Mouse (Mus musculus): ENCODE measurements around the gene Arhgap35. TPM values are rescaled to one million over a fixed set of nuclear protein-coding genes. Genes with fewer than 3 reads are reported as not detected.

Gene Arhgap35
- 6.0 and 6.4 TPM in 2 replicates for polyA plus RNA-seq (2012; rRNA removed)

GRCm38 (mm10) chr7:16614888-16615715, at the start of gene Arhgap35:
Gene Arhgap35, minus strand, starts transcription at chr7:16614993.

GRCm38 (mm10) chr7:16477628-16478027, 137.2 kb downstream of the Arhgap35 start, which contains the start of gene Npas1:
Gene Npas1, minus strand, starts transcription at chr7:16477728.

GRCm38 (mm10) chr7:16452587-16453073, 162.2 kb downstream of the Arhgap35 start, which contains the start of gene Tmem160:
Gene Tmem160, plus strand, starts transcription at chr7:16452779.

Other genes starting within 250 kb of the Arhgap35 start
- gene Sae1, start 227.2 kb downstream of the Arhgap35 start, polyA plus RNA-seq (2012; rRNA removed) = 5.5 and 6.8 TPM in 2 replicates
- 9.3 and 14.5 TPM in 2 replicates for gene Zc3h4, start 214.1 kb downstream of the Arhgap35 start, polyA plus RNA-seq (2012; rRNA removed)
- gene Tmem160, start 162.2 kb downstream of the Arhgap35 start, polyA plus RNA-seq (2012; rRNA removed) = 102 and 214 TPM in 2 replicates
- 0.34 and 0.44 TPM in 2 replicates for gene Npas1, start 137.3 kb downstream of the Arhgap35 start, polyA plus RNA-seq (2012; rRNA removed)
- not detected in 2 replicates for gene Ceacam15, start 60.7 kb upstream of the Arhgap35 start, polyA plus RNA-seq (2012; rRNA removed)
- 0.16 TPM in 1 of 2 replicates, not detected in the other for gene Ceacam9, start 106.9 kb upstream of the Arhgap35 start, polyA plus RNA-seq (2012; rRNA removed)
- gene Ap2s1, start 123.4 kb upstream of the Arhgap35 start, polyA plus RNA-seq (2012; rRNA removed) = 208 and 306 TPM in 2 replicates
- gene Slc1a5, start 166.3 kb upstream of the Arhgap35 start, polyA plus RNA-seq (2012; rRNA removed) = 38.8 and 53.1 TPM in 2 replicates
- gene Strn4, start 200.9 kb upstream of the Arhgap35 start, polyA plus RNA-seq (2012; rRNA removed) = 67.8 and 69.3 TPM in 2 replicates
- gene Fkrp, start 201.7 kb upstream of the Arhgap35 start, polyA plus RNA-seq (2012; rRNA removed) = 11.9 and 19.0 TPM in 2 replicates
- 13.5 and 16.1 TPM in 2 replicates for gene Prkd2, start 227.9 kb upstream of the Arhgap35 start, polyA plus RNA-seq (2012; rRNA removed)